Comparison of ENCODE assay signal across 18 mouse cellular contexts in the genomic region with DNA sequence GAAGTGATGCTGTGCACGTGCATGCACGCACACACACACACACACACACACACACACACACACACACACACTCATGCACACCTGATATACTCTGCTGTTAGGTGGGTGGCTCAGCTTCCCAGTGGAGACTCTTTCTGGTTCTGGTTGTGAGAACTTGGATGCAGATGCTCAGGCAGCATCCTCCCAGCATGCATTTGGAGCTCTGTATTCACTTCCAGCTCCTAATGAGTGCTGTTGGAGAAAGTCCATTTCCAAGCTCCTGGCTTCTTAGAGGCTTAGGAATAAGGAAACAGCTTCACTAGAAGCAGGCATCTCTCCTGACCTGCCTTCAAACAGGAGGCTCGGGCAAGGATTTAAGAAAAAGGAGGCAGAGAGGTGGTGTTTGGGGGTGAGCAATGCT. TPM values are rescaled to one million over a fixed set of nuclear protein-coding genes. Genes with fewer than 3 reads are reported as not detected.
"Had no signal": no experiment of that assay in that cellular context is flagged by ENCODE, and none has a peak within 500 bp of the region (broad histone marks: within the 10 kb centered on the region; RNA-seq: fewer than 3 reads in every experiment).

No protein-coding gene starts in this region.

- H3K4me2 ChIP-seq: lung, embryonic 14.5 days; midbrain, embryonic 11.5 days; midbrain, embryonic 13.5 days; midbrain, embryonic 15.5 days; neural tube, embryonic 12.5 days; stomach, embryonic 15.5 days had no signal

- DNase-seq: lung, adult 18-20 months; lung, embryonic 14.5 days; lung, postnatal 10 days; lung, postnatal 36 days; right cerebral cortex, postnatal 14 days; thymus, adult 2 months; thymus, postnatal 25 days; thymus, postnatal 4 days had no signal

- H3K4me3 ChIP-seq: megakaryocyte, embryonic 14.5 days; midbrain, embryonic 13.5 days; midbrain, embryonic 15.5 days; neural tube, embryonic 12.5 days; stomach, embryonic 15.5 days had no signal

- ATAC-seq: midbrain, embryonic 13.5 days had no signal

- H3K9ac ChIP-seq: lung, embryonic 14.5 days; midbrain, embryonic 13.5 days; midbrain, embryonic 15.5 days; neural tube, embryonic 12.5 days; stomach, embryonic 15.5 days had no signal

- H3K36me3 ChIP-seq: midbrain, embryonic 13.5 days; midbrain, embryonic 15.5 days; neural tube, embryonic 12.5 days; stomach, embryonic 15.5 days had no signal

- H3K27ac ChIP-seq: macrophage; neural tube, embryonic 12.5 days; stomach, embryonic 15.5 days; stomach, postnatal 0 days had no signal

- H3K9me3 ChIP-seq: midbrain, embryonic 13.5 days; midbrain, embryonic 15.5 days; neural tube, embryonic 12.5 days; stomach, embryonic 15.5 days had no signal

- H3K4me1 ChIP-seq: megakaryocyte, embryonic 14.5 days; neural tube, embryonic 12.5 days; stomach, embryonic 15.5 days had no signal

- H3K27me3 ChIP-seq: midbrain, embryonic 13.5 days; midbrain, embryonic 15.5 days; neural tube, embryonic 12.5 days; stomach, embryonic 15.5 days had no signal

RNA-seq across cellular contexts. Expression of a gene that starts 52.2 kb away (rescaled TPM):
- total RNA-seq: monocyte, adult 5-6 weeks; neutrophil, adult 5-6 weeks had no signal
- polyA plus RNA-seq: macrophage had no signal
